Mouse (Mus musculus): ENCODE measurements around the gene Gtf2f1. TPM values are rescaled to one million over a fixed set of nuclear protein-coding genes. Genes with fewer than 3 reads are reported as not detected.
A peak's percentile ranks its signal among the peaks of the same experiment; 100 is the strongest.

The Gtf2f1 gene
- polyA plus RNA-seq, 1 experiment = 25.1 TPM

DNA sequence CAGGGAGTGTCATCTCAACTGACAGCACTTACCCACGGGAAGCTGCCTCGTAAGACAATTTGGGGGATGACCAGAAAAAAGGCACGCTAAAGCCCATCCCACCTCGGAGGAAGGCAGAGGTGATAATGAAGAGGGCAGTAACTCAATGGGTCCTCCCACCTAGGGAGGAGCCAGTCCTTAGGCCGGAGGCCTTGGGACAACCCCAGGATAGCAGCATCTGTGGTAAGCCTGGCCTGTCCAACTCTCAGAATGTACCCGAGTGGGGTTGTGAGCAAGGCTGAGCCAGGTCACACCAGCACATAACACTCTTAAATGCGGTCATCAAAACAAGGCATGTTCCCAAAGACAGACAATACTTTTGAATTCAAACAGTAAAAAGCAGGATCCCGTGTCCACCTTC lies 18.6 kb upstream of the Gtf2f1 start:
- peaks cover 10% of the 10 kb centered on the region; the same call in 1 of the 2 replicates for H3K4me1 ChIP-seq (ENCODE audit: control insufficient read depth, insufficient read depth, low read length)
- H3K27ac ChIP-seq (ENCODE audit: insufficient read depth, low read depth, low read length) = no peak overlapping the region
- 12% methylated on average over 8 of the region's 8 CpGs for WGBS
- peak; percentile 49 for DNase-seq
- H3K27me3 ChIP-seq (replicated peaks; ENCODE audit: control insufficient read depth, insufficient read depth, low read length) = no peaks in the 10 kb centered on the region
- peaks cover 1% of the 10 kb centered on the region; the same call in 1 of the 2 replicates for H3K36me3 ChIP-seq (ENCODE audit: control insufficient read depth, insufficient read depth, low read length)
- TF ChIP-seq POLR2A (IDR thresholded peaks at IDR 0.05; ENCODE audit: low read depth, low read length) (no peak), CTCF (conservative IDR thresholded peaks at IDR 0.05; ENCODE audit: insufficient read depth, insufficient read length, low read depth, low read length) (no peak)
- H3K4me3 ChIP-seq (ENCODE audit: insufficient read depth, low read depth, low read length) = no peak overlapping the region

- Histone ChIP-seq H3K27me3 (replicated peaks; ENCODE audit: control insufficient read depth, insufficient read depth, low read length) (no peaks in the 10 kb centered on the region), H3K4me1 (ENCODE audit: control insufficient read depth, insufficient read depth, low read length) (peaks cover 10% of the 10 kb centered on the region; the same call in 1 of the 2 replicates), H3K4me3 (ENCODE audit: insufficient read depth, low read depth, low read length) (no peak overlapping the region), H3K36me3 (ENCODE audit: control insufficient read depth, insufficient read depth, low read length) (peaks cover 6% of the 10 kb centered on the region), H3K27ac (ENCODE audit: insufficient read depth, low read depth, low read length) (no peak overlapping the region)
- no peak for DNase-seq
- TF ChIP-seq POLR2A (IDR thresholded peaks at IDR 0.05; ENCODE audit: low read depth, low read length) = no peak
- no peak for TF ChIP-seq CTCF (conservative IDR thresholded peaks at IDR 0.05; ENCODE audit: insufficient read depth, insufficient read length, low read depth, low read length)
- WGBS = 81% methylated on average over 4 of the region's 4 CpGs
Measured at GRCm38 (mm10) chr17:57027471-57027870, 16.4 kb upstream of the Gtf2f1 start.

DNA sequence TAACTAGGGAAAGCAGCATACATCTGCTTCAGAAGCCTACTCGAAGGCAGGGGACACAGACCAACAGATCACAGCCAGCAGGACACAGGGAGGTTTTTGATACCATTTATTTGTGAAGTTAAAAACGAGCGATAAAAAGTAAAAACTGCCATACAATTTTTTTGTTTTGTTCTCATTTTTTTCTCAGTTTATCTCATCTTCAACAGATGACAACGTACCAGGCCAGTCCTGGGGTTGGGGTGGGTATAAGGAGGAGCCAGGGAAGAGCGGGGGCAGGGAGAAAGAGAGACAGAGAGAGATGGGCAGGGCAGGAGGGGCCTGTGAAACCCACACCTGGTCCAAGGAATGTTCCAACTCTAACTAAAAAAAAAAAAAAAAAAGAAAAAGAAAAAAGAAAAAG lies 9.9 kb upstream of the Gtf2f1 start:
- Histone ChIP-seq H3K27me3 (replicated peaks; ENCODE audit: control insufficient read depth, insufficient read depth, low read length) (no peaks in the 10 kb centered on the region), H3K27ac (ENCODE audit: insufficient read depth, low read depth, low read length) (no peak overlapping the region), H3K36me3 (ENCODE audit: control insufficient read depth, insufficient read depth, low read length) (peaks cover 6% of the 10 kb centered on the region), H3K4me1 (ENCODE audit: control insufficient read depth, insufficient read depth, low read length) (no peaks in the 10 kb centered on the region), H3K4me3 (ENCODE audit: insufficient read depth, low read depth, low read length) (no peak overlapping the region)
- WGBS = 92% methylated on average over 5 of the region's 5 CpGs
- no peak for DNase-seq
- TF ChIP-seq CTCF (conservative IDR thresholded peaks at IDR 0.05; ENCODE audit: insufficient read depth, insufficient read length, low read depth, low read length) = no peak
- TF ChIP-seq POLR2A (IDR thresholded peaks at IDR 0.05; ENCODE audit: low read depth, low read length) = no peak

DNA sequence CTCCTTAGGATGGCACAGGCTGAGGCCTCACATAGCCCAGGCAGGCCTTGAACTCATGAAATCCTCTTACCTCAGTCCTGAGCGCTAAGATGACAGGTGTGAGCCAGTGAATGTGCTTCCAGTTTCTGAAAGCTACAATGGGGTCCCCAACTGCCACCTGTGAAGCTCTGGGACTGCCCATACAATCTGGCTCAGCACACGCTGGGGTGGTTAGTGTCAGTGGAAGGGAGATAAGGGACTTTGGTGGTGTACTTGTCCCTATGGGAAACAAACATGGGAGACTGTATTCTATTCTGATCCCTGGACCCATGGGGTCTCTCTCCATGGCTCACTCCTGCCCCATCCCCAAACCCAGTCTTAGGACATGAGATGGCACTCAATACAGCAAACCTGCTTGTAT lies 8.6 kb upstream of the Gtf2f1 start:
- Histone ChIP-seq H3K4me3 (ENCODE audit: insufficient read depth, low read depth, low read length) (no peak overlapping the region), H3K36me3 (ENCODE audit: control insufficient read depth, insufficient read depth, low read length) (peaks cover 4% of the 10 kb centered on the region), H3K27ac (ENCODE audit: insufficient read depth, low read depth, low read length) (no peak overlapping the region), H3K27me3 (replicated peaks; ENCODE audit: control insufficient read depth, insufficient read depth, low read length) (no peaks in the 10 kb centered on the region), H3K4me1 (ENCODE audit: control insufficient read depth, insufficient read depth, low read length) (no peaks in the 10 kb centered on the region)
- WGBS = 97% methylated on average over 2 of the region's 2 CpGs
- DNase-seq = no peak
- TF ChIP-seq POLR2A (IDR thresholded peaks at IDR 0.05; ENCODE audit: low read depth, low read length) (no peak), CTCF (conservative IDR thresholded peaks at IDR 0.05; ENCODE audit: insufficient read depth, insufficient read length, low read depth, low read length) (no peak)

DNA sequence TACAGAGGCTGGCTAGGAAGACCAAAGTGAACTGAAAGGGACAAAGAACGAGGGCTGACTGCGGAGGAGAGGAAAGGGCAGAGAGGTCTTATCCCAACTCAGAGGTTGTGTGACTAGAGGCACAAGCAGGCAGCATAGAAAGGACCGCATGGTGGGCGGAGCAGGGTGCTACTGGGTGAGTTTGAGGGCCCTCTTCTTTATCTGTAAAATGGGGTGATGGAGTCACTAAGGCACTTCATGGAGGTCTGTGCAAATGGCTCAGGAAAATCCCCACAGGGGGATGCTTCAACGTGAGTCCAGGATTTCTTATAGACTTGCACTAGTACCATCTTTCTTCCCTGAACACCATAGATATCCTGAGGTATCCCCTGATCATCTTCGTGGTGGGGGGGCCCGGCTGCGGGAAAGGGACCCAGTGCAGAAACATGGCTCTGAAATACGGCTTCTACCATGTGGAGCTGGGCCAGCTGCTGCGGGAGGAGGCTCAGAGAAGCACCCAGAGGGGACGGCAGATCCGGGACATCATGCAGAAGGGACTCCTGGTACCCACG lies 1.2 kb upstream of the Gtf2f1 start:
- Histone ChIP-seq H3K36me3 (ENCODE audit: control insufficient read depth, insufficient read depth, low read length) (no peaks in the 10 kb centered on the region), H3K4me3 (ENCODE audit: insufficient read depth, low read depth, low read length) (peak overlapping the region; percentile 69; the same call in 1 of the 2 replicates), H3K27ac (ENCODE audit: insufficient read depth, low read depth, low read length) (no peak overlapping the region; the same call in 1 of the 2 replicates), H3K27me3 (replicated peaks; ENCODE audit: control insufficient read depth, insufficient read depth, low read length) (no peaks in the 10 kb centered on the region), H3K4me1 (ENCODE audit: control insufficient read depth, insufficient read depth, low read length) (peaks cover 8% of the 10 kb centered on the region; the same call in 1 of the 2 replicates)
- WGBS = 58% methylated on average over 13 of the region's 13 CpGs
- TF ChIP-seq CTCF (conservative IDR thresholded peaks at IDR 0.05; ENCODE audit: insufficient read depth, insufficient read length, low read depth, low read length) (no peak), POLR2A (IDR thresholded peaks at IDR 0.05; ENCODE audit: low read depth, low read length) (no peak)
- no peak for DNase-seq

GRCm38 (mm10) chr17:57010911-57011235 lies 215 bp downstream of the Gtf2f1 start:
- WGBS = 1% methylated on average over 19 of the region's 19 CpGs
- Histone ChIP-seq H3K4me3 (ENCODE audit: insufficient read depth, low read depth, low read length) (peak overlapping the region; percentile 88), H3K4me1 (ENCODE audit: control insufficient read depth, insufficient read depth, low read length) (peaks cover 8% of the 10 kb centered on the region; the same call in 1 of the 2 replicates), H3K27me3 (replicated peaks; ENCODE audit: control insufficient read depth, insufficient read depth, low read length) (no peaks in the 10 kb centered on the region), H3K36me3 (ENCODE audit: control insufficient read depth, insufficient read depth, low read length) (no peaks in the 10 kb centered on the region), H3K27ac (ENCODE audit: insufficient read depth, low read depth, low read length) (peak overlapping the region; percentile 66; the same call in 1 of the 2 replicates)
- DNase-seq = no peak
- TF ChIP-seq POLR2A (IDR thresholded peaks at IDR 0.05; ENCODE audit: low read depth, low read length) = no peak

- Histone ChIP-seq H3K27me3 (replicated peaks; ENCODE audit: control insufficient read depth, insufficient read depth, low read length) (no peaks in the 10 kb centered on the region), H3K4me1 (ENCODE audit: control insufficient read depth, insufficient read depth, low read length) (peaks cover 8% of the 10 kb centered on the region; the same call in 1 of the 2 replicates), H3K27ac (ENCODE audit: insufficient read depth, low read depth, low read length) (no peak overlapping the region), H3K36me3 (ENCODE audit: control insufficient read depth, insufficient read depth, low read length) (no peaks in the 10 kb centered on the region), H3K4me3 (ENCODE audit: insufficient read depth, low read depth, low read length) (no peak overlapping the region)
- no peak for DNase-seq
- TF ChIP-seq POLR2A (IDR thresholded peaks at IDR 0.05; ENCODE audit: low read depth, low read length) (no peak), CTCF (conservative IDR thresholded peaks at IDR 0.05; ENCODE audit: insufficient read depth, insufficient read length, low read depth, low read length) (peak; percentile 44; the same call in 1 of the 2 replicates)
- WGBS = 93% methylated on average over 13 of the region's 13 CpGs
Measured at GRCm38 (mm10) chr17:57007137-57007905, 3.8 kb downstream of the Gtf2f1 start.

Data from kidney, adult 2 months (tissue).